Mouse (Mus musculus) granulocyte monocyte progenitor cell, adult 5-6 weeks (primary cell): ENCODE measurements around the gene Rbm26. TPM values are rescaled to one million over a fixed set of nuclear protein-coding genes. Genes with fewer than 3 reads are reported as not detected.

Experiments used
- ATAC-seq: replicated peaks from 2 replicates; pipeline ENCODE4 v1.8.0; 2016; ENCODE audit warnings: mild to moderate bottlenecking, moderate TSS enrichment, inconsistent platforms; ENCODE audit not compliant: poor library complexity, severe bottlenecking
- total RNA-seq, 2 experiments: library from RNA; stranded (forward) in 1 of 2; stranded (reverse) in 1 of 2; fragments of 200-712, 200-1000 nt in 1 of 2; fragments of >200 nt in 1 of 2; fragmentation: Nextera tagmentation in 1 of 2; gene quantifications; 2 replicates each; pipeline ENCODE4 v1.2.3; 2014 to 2017

Gene Rbm26
- total RNA-seq, 2 experiments from 2014 or later = 70.1 to 76.4 TPM

GRCm38 (mm10) chr14:105096221-105096620 is 80.9 kb downstream of the Rbm26 start:
- ATAC-seq = peak; percentile 55; the same call in 1 of the 2 replicates

DNA sequence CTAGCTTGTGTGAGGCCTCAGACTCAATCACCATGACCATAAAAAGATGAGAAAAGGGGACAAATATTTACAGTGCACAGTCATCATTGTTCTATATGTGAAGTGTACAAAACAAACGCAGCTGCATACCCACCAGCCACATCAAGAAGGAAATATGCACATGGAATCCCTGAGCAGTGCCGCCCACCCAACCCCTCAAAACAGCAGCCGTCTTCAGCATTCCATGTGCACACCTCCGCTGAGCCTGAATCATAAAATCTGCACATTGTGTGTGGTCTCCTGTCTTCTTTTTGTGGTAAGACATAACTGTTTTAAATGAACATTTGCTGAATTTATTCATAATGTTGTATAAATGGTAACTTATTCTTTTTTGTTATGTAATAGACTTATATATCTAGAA is 90.1 kb downstream of the Rbm26 start:
- no peak for ATAC-seq

DNA sequence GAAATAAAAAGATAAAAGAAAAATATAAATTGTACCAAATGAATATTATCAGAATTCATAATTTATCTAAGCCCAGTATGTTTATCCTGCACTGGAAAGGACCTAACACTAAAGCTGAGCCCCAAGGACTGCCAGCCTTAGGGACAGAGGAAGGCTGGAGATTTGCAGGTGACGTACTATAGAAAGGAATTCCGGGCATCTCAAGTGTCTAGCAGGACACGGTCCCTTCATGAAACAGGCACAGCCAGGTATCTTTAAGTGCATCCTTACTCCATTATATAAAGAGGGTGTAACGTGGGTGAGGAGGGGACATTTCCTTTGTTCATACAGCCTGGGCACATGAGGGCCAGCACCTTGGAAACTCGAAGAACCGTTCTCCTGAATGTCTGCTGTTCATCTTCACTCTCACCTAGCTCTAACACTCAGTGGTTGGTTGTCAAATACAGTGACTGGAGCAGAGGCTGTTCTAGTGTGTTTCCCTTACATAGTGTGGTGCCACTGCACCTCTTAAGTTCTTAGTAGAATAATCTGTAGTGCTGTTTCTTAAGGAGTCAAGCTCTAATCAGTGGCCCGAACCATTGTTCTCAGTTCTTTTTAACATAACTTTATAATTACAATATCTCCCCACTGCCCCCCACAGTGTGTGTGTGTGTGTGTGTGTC is 91.7 kb downstream of the Rbm26 start:
- no peak for ATAC-seq

GRCm38 (mm10) chr14:105084757-105085330 is 92.3 kb downstream of the Rbm26 start:
- ATAC-seq = no peak

DNA sequence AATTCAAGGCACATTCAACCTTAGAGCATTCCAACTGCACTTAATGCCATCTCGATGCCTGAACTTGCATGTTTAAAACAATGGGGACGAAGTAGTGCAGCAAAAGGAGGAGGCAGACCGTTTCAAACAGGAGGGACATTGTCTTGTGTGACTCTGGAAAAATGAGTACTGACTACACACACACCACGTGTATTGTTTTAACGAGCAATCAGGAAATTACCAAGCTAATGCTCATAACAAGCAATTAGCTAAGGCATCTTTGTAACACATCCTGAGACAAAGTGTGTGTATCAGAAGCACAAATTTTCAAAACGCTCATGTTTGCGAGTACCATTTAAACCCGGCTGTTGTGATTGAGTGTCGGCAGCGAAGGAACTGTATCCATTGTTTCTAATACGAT is 93.0 kb downstream of the Rbm26 start:
- no peak for ATAC-seq

DNA sequence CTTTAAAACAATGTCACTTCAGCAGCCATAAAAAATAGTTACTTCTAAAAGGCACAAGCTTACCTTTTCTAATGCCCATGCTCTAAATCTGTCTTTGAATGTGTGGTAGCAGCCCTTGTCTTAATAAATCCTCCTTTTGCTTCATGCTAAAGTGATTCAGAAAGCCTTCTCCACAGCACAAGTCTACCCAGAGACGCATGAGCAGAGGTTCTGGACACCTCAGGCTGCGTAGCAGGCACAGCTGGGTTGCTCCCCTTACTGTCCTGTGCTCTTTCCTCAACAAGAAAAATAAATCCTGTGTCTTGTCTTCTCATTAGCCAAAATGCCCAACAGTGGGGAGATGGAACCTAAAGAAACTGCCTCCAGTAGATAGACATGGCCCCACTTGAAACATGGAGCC is 102.4 kb downstream of the Rbm26 start:
- ATAC-seq = no peak

GRCm38 (mm10) chr14:105074376-105074775 is 102.8 kb downstream of the Rbm26 start:
- no peak for ATAC-seq

- ATAC-seq = no peak
These were observed 106.1 kb downstream of the Rbm26 start for GRCm38 (mm10) chr14:105071010-105071509.

GRCm38 (mm10) chr14:105070258-105071009 is 106.7 kb downstream of the Rbm26 start:
- no peak for ATAC-seq

- no peak for ATAC-seq
These were observed 109.1 kb downstream of the Rbm26 start for GRCm38 (mm10) chr14:105068060-105068459.

DNA sequence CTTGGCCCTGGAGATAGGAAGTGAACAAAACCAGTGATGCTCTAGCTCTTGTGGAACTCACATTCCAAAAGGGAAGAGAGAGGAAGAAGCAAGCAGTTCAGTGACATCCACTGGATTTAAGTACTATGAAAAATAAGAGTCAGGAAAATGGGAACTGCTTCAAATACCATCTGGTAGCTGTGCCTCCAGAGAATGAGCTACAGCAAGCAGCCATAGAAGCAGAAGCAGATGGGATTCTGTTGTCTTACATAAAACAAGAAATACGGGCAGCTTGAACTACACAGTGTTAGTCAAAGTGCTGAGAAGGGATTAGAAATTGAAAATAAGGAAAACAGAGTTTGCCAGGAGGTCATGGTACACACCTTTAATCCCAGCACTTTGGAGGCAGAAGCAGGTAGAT is 112.9 kb downstream of the Rbm26 start:
- ATAC-seq = no peak

DNA sequence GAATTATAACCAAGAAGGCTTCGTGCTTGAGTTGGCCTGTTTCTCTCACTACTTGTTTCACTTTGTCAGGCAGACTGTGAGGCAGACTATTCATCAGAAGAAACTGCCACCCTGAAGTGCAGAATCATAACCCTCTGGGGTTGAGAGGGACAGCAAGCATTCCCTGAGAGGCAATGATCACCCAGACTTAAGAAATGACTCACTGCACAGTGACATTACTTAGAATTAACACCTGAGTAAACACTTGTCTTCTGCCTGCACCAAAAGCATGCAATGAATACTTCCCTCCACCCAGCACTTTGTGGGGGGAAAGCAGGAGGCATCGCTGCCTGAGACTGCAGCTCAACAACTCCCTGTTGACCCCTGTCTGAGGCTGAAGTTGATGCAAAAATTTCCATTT is 115.9 kb downstream of the Rbm26 start:
- ATAC-seq = no peak

DNA sequence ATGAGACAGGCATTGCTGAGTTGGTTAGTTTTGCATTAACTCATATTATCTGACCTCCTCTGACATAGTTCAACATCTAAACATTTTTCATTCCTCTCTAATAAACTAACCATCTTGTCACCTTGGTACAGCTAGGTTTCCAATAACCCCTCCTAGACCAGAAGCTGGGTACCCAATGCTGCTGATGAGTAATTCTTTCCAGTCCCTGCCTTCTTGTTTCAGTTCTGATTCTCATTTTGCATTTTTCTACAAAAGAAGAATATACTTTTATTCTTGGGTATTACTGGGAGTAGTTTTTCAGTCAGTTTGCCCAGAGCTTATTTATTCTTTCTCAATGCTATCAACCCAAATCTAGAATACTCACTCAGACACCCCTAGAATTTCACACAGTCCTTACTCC is 119.2 kb downstream of the Rbm26 start:
- ATAC-seq = no peak

Other genes with a start within 250 kb of the Rbm26 start
- gene Ndfip2, start 81.2 kb upstream of the Rbm26 start, total RNA-seq (2014; fragmentation: Nextera tagmentation) = 16.8 and 18.2 TPM in 2 replicates
- 11.6 and 12.6 TPM in 2 replicates for gene Ndfip2, start 81.2 kb upstream of the Rbm26 start, total RNA-seq (2017)